Mouse (Mus musculus): ENCODE data around the gene Gtf2h4.

Gene Gtf2h4

GRCm38 (mm10) chr17:35638475-35639190, 34.9 kb downstream of the Gtf2h4 start:
- DNase-seq (ENCODE audit: low read depth): peak; percentile 9

DNA sequence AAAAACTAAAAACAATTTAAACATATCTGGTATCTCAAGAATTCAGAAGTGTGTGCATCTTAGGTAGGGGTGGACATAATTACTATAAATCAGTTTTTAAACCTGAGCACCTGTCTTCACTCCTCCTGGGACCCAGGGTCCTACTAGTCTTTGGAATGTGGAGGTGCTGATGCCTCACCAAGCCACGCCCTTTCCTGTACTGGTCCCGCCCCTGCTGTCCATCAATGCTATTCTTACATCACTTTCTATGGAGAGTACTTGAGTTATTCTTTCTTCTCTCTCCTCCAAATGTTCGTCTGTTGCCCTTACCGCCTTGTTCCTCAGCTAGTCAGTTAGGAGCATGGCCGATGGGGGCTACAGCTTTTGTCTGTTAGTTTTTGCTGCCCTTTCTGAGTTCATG, 37.2 kb downstream of the Gtf2h4 start:
- DNase-seq (ENCODE audit: low read depth): peak; percentile 16

GRCm38 (mm10) chr17:35635699-35636111, 37.8 kb downstream of the Gtf2h4 start:
- peak; percentile 32 for DNase-seq (ENCODE audit: low read depth)

DNA sequence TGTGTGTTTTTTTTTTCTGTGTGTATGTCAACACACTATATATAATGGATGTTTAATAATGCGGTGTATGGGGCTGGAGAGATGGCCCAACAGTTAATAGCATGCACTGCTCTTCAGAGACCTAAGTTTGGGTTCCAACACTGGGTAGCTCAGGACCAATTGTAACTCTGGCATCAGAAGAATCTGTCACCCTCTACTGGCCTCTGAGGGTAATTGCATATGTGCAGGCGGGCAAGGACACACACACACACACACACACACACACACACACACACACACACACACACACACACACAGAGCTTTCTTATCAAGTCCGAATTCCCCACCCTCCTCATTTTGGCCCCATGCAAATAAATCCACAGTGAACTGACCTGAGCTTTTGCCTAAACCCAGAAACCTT, 38.3 kb downstream of the Gtf2h4 start:
- no peak for DNase-seq (ENCODE audit: low read depth)

DNA sequence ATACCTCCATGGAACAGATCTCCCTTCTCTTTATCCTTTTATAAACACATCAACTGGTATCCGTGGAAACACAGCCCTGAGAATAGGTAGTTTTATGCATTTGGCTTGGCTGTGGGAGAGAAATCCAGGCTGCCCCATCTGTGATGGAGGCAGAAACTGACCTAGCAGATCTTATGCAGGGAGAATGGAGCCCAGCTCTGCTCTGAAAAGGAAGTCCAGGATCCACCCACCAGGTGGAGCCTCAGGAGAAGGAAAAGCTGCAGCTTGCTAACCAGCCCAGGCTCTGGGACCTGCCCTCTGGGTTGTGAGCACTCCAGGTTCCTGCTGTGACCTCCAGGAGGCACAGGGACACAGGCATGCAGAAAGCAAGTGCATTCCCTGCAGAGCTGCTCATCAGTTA, 39.5 kb downstream of the Gtf2h4 start:
- no peak for DNase-seq (ENCODE audit: low read depth)

GRCm38 (mm10) chr17:35626537-35626936, 47.0 kb downstream of the Gtf2h4 start, which contains the start of gene Gm9573:
Gene Gm9573 (minus strand): TSS chr17:35626637.
- DNase-seq (ENCODE audit: low read depth): no peak
